Mouse (Mus musculus) heart, adult 2 months (tissue): ENCODE data around the gene Nusap1.

Experiments
- CTCF ChIP-seq: fragments of 200-600 bp; IDR thresholded peaks from 2 replicates; pipeline ENCODE4 v1.8.1; 2022; ENCODE audit warnings: antibody characterized with exemption, mild to moderate bottlenecking, moderate library complexity
- POLR2A ChIP-seq: fragments of 200-500 bp; IDR thresholded peaks from 2 replicates; pipeline ENCODE4 v1.6.1; 2011; ENCODE audit warnings: mild to moderate bottlenecking, low read depth, low read length, control low read depth; ENCODE audit not compliant: insufficient read depth

DNA sequence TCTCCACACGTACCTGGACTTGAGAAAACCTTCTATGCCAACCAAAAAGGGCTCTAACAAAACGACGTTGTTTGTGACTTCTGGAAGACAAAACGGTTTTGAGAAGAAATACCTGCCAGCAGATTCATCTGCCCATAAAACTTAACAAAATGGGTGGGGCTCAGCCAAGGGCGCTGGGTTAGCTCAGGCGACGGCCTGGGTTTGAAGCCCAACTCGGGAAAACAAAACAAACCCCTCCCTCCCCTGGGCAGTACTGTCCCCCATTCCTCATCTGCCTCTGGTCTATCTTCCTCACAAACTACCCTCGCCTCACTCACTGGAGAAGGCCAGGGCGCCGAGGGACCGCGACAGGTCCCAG is 278 bp upstream of the Nusap1 start:
- TF ChIP-seq POLR2A (no peak), CTCF (no peak)
